Mouse (Mus musculus) mesoderm, embryonic 11.5 days (tissue): Measurements from ENCODE around the gene Pde4d.

Experiments
- DNase-seq: peaks from one replicate; pipeline ENCODE4 v3.0.0-alpha.2; 2012; ENCODE audit warnings: low read depth, low spot score

Gene Pde4d

GRCm38 (mm10) chr13:109024703-109025102 is 575.0 kb downstream of the Pde4d start:
- DNase-seq, result no peak

GRCm38 (mm10) chr13:109047126-109047525 is 597.4 kb downstream of the Pde4d start:
- DNase-seq, result no peak

- no peak for DNase-seq
These were observed 603.1 kb downstream of the Pde4d start for GRCm38 (mm10) chr13:109052805-109053204.

- DNase-seq, result no peak
These were observed 603.7 kb downstream of the Pde4d start for GRCm38 (mm10) chr13:109053242-109054018.

- no peak for DNase-seq
These were observed 608.3 kb downstream of the Pde4d start for GRCm38 (mm10) chr13:109058045-109058444.

GRCm38 (mm10) chr13:109066581-109067159 is 616.9 kb downstream of the Pde4d start:
- DNase-seq, result peak; percentile 30

- no peak for DNase-seq
These were observed 618.8 kb downstream of the Pde4d start for GRCm38 (mm10) chr13:109068258-109069219.

- DNase-seq, result no peak
These were observed 623.6 kb downstream of the Pde4d start for GRCm38 (mm10) chr13:109073371-109073770.

- no peak for DNase-seq
These were observed 624.3 kb downstream of the Pde4d start for GRCm38 (mm10) chr13:109074078-109074477.

GRCm38 (mm10) chr13:109092654-109093053 is 642.9 kb downstream of the Pde4d start:
- DNase-seq, result no peak

GRCm38 (mm10) chr13:109096654-109097053 is 646.9 kb downstream of the Pde4d start:
- no peak for DNase-seq

GRCm38 (mm10) chr13:109116004-109116341 is 666.2 kb downstream of the Pde4d start:
- peak; percentile 85 for DNase-seq

GRCm38 (mm10) chr13:109116342-109117201 is 666.8 kb downstream of the Pde4d start:
- DNase-seq, result peak; percentile 78

GRCm38 (mm10) chr13:109117210-109117791 is 667.6 kb downstream of the Pde4d start:
- DNase-seq, result peak; percentile 73

- DNase-seq, result no peak
These were observed 668.6 kb downstream of the Pde4d start for GRCm38 (mm10) chr13:109118296-109118800.

- no peak for DNase-seq
These were observed 672.1 kb downstream of the Pde4d start for GRCm38 (mm10) chr13:109121867-109122266.

GRCm38 (mm10) chr13:109136405-109136804 is 686.7 kb downstream of the Pde4d start:
- DNase-seq, result peak; percentile 3

GRCm38 (mm10) chr13:109158703-109159102 is 709.0 kb downstream of the Pde4d start:
- DNase-seq, result no peak

GRCm38 (mm10) chr13:109168556-109169334 is 719.0 kb downstream of the Pde4d start:
- peak; percentile 30 for DNase-seq

GRCm38 (mm10) chr13:109169335-109169606 is 719.5 kb downstream of the Pde4d start:
- DNase-seq, result no peak
